Mouse (Mus musculus) layer of hippocampus, adult 2 months (tissue): ENCODE results near the gene Rad9a. TPM values are rescaled to one million over a fixed set of nuclear protein-coding genes. Genes with fewer than 3 reads are reported as not detected.

ENCODE experiments used
- DNase-seq, 2 experiments: peaks; one replicate each; pipeline ENCODE4 v3.0.0; 2022; ENCODE audit warnings: low spot score in 2 of 2
- H3K27ac ChIP-seq: fragments of 200-600 bp; 2 replicates; pipeline ENCODE4 v1.8.1; 2022
- H3K4me3 ChIP-seq: fragments of 200-600 bp; 2 replicates; pipeline ENCODE4 v1.8.1; 2022; ENCODE audit warnings: mild to moderate bottlenecking
- CTCF ChIP-seq: fragments of 200-600 bp; conservative IDR thresholded peaks from 2 replicates; pipeline ENCODE4 v1.8.1; 2022; ENCODE audit warnings: antibody characterized with exemption, mild to moderate bottlenecking, moderate library complexity
- total RNA-seq, 2 experiments: library from RNA; stranded (reverse); gene quantifications; 2 replicates each; pipeline ENCODE4 v1.2.3; 2021

The Rad9a gene
- total RNA-seq, 2 experiments from 2014 or later = 8.1 to 8.7 TPM

GRCm38 (mm10) chr19:4196548-4196947 is 4.9 kb downstream of the Rad9a start:
- peak overlapping the region; percentile 51; the same call in 1 of the 2 replicates for H3K27ac ChIP-seq
- no peak for TF ChIP-seq CTCF
- H3K4me3 ChIP-seq = no peak overlapping the region
- DNase-seq = no peak

DNA sequence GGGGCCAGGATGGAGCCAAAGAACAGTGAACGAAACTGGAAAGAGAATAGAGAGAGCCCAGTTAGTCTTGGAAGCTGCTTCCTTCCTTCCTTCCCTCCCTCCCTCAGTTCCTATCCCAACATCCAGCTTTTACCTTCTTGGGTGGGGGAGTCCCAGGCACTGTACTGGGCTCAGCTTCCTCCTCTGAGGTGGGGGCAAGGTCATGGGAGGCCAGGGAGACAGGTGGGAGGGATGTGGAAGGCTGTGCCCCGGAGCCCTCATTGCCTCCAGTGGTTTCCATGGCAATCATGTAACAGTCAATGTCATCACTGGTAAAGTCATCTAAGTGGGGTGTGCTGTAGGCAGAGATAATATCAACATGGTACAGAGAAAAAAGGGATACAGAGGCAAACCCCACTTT is 5.4 kb downstream of the Rad9a start:
- Histone ChIP-seq H3K4me3 (no peak overlapping the region), H3K27ac (peak overlapping the region; percentile 51; the same call in 1 of the 2 replicates)
- no peak for DNase-seq
- TF ChIP-seq CTCF = no peak

- Histone ChIP-seq H3K27ac (peak overlapping the region; percentile 51), H3K4me3 (no peak overlapping the region)
- no peak for TF ChIP-seq CTCF
- DNase-seq = no peak
Measured at GRCm38 (mm10) chr19:4194776-4195650, 6.4 kb downstream of the Rad9a start.

- TF ChIP-seq CTCF = no peak
- Histone ChIP-seq H3K4me3 (no peak overlapping the region), H3K27ac (no peak overlapping the region)
- no peak for DNase-seq
Measured at GRCm38 (mm10) chr19:4194021-4194724, 7.3 kb downstream of the Rad9a start.

DNA sequence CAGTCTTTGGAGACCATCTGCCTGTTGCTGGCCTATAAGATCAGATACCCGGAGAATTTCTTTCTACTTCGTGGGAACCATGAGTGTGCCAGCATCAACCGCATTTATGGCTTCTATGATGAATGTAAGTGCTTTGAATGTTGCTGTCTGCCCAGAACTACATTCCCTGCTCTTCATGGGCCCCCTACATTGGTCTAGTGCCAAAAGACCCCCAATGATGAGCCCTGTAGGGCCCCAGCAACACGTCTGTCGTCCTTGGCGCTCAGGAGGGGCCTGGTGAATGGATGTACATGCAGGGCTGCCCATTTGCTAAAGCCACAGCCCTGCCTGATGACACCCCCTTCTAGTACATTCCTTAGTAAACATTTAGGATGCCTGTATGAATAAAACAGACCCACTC is 8.3 kb downstream of the Rad9a start:
- H3K27ac ChIP-seq = peak overlapping the region; percentile 99

DNA sequence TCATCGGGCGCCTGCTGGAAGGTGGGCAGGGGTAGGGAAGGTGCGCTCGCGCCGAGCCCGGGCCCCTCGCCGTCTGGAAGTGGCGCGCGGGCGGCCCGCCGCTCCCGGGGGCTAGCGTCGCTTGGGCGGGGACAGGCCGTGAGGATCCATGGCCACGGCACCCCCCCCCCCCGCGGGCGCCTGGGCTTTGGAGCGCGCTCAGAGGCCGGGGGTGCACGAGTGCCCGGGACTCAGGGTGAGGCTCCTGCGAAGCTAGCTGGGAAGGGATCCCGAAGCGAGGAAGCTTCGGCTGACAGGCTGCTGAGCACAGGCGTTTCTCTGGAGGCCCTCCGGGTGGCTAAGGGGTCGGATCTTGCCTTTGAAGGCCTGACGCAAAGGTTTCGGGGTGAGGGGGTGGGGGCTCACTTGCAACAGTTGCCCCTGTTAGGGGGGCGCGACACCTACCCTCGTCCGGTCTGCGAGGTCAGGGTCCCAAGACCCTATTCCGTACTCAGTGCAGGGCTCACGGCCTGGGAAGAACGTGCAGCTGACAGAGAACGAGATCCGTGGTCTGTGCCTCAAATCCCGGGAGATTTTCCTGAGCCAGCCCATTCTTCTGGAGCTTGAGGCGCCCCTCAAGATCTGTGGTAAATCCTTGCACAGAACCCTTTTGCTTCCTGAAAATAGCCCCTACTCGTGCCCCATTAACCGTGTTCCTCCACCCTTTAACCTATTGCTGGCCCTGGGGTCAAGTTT is 9.0 kb downstream of the Rad9a start:
- no peak for TF ChIP-seq CTCF

More for the DNA sequence above, 8.3 kb downstream of the Rad9a start:
- no peak for TF ChIP-seq CTCF
- H3K4me3 ChIP-seq = peak overlapping the region; percentile 88
- no peak for DNase-seq

GRCm38 (mm10) chr19:4191528-4192250 is 9.8 kb downstream of the Rad9a start, which contains the start of gene Ppp1ca:
Gene Ppp1ca (plus strand): TSS chr19:4192065.
- peak; percentile 92 to 96 for DNase-seq
- TF ChIP-seq CTCF = peak; percentile 86
- Histone ChIP-seq H3K27ac (peak within 1 kb of the TSS; percentile 99), H3K4me3 (peak within 1 kb of the TSS; percentile 88)

More for the DNA sequence above, 9.0 kb downstream of the Rad9a start:
- DNase-seq = no peak
- peak overlapping the region; percentile 99 for H3K27ac ChIP-seq
- H3K4me3 ChIP-seq = peak overlapping the region; percentile 88

- no peak for TF ChIP-seq CTCF
- Histone ChIP-seq H3K27ac (peak within 1 kb of the TSS; percentile 99), H3K4me3 (peak within 1 kb of the TSS; percentile 88)
- DNase-seq = no peak
Measured at GRCm38 (mm10) chr19:4190831-4191334, 10.6 kb downstream of the Rad9a start, which contains the start of gene Tbc1d10c. Gene Tbc1d10c (minus strand): TSS chr19:4191284.

DNA sequence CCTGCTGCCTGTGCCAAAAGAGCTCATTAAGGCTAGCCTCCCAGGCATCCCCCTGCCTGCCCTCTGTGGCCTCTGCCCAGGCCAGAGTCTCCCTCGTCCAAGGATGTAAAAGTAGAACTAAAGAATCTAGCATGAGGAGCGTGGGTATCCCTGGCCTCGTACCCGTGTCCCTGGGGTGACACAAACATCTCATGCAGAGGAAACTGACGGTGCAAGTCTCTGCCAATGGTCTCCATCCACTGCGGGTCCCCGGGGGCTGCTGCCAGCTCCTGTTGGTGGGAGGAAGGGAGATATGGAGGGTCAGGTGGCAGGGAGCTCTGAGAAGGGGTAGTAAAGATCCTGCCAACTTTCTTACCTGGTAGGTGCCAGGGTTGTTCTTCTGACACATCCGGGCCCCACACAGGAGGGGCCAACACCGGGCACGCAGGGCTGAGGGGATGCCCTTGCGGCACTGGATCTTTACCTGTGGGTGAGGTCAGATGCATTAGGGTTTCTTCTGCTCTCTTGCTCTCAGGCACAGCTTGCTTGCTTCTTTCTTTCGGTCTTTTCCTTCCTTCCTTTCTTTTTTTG is 12.3 kb downstream of the Rad9a start:
- Histone ChIP-seq H3K27ac (no peak overlapping the region), H3K4me3 (no peak overlapping the region)
- no peak for TF ChIP-seq CTCF
- no peak for DNase-seq

- no peak overlapping the region for H3K27ac ChIP-seq
- DNase-seq = no peak
- no peak for TF ChIP-seq CTCF
- H3K4me3 ChIP-seq = no peak overlapping the region
Measured at GRCm38 (mm10) chr19:4187303-4187702, 14.2 kb downstream of the Rad9a start.

GRCm38 (mm10) chr19:4184976-4185975 is 16.2 kb downstream of the Rad9a start:
- no peak for DNase-seq
- peak overlapping the region; percentile 86; the same call in 1 of the 2 replicates for H3K27ac ChIP-seq
- no peak overlapping the region for H3K4me3 ChIP-seq
- no peak for TF ChIP-seq CTCF
